Comparison of ENCODE assay signal across 11 mouse cellular contexts in genomic region chr11:96713210-96714005, GRCm38 (mm10).
DNase-seq lines count a peak whose midpoint lies in the region; ATAC-seq lines count a peak whose summit lies in the region.
"Had no signal": no experiment of that assay in that cellular context is flagged by ENCODE, and none has a peak within 500 bp of the region (broad histone marks: within the 10 kb centered on the region; RNA-seq: fewer than 3 reads in every experiment).

No protein-coding gene starts in this region.

- H3K27me3 ChIP-seq in limb, embryonic 13.5 days: peaks cover 8% of the 10 kb centered on the region; the same call in 1 of the 2 replicates
- H3K27me3 ChIP-seq in limb, embryonic 10.5 days (ENCODE audit: low read depth, poor library complexity, severe bottlenecking): peaks cover 4% of the 10 kb centered on the region
- H3K27me3 ChIP-seq in forebrain, embryonic 16.5 days (replicated peaks; ENCODE audit: control insufficient read depth, insufficient read depth, low read length): no peaks in the 10 kb centered on the region
- no peaks in the 10 kb centered on the region for H3K27me3 ChIP-seq in neural tube, embryonic 13.5 days

- H3K9ac ChIP-seq in limb, embryonic 13.5 days: no peak overlapping the region
- H3K9ac ChIP-seq in forebrain, embryonic 16.5 days (replicated peaks; ENCODE audit: low read depth, low read length): no peak overlapping the region
- H3K9ac ChIP-seq in neural tube, embryonic 13.5 days: no peak overlapping the region
- H3K9ac ChIP-seq: intestine, embryonic 15.5 days had no signal

- no peaks in the 10 kb centered on the region for H3K36me3 ChIP-seq in limb, embryonic 13.5 days
- no peaks in the 10 kb centered on the region for H3K36me3 ChIP-seq in limb, embryonic 10.5 days
- H3K36me3 ChIP-seq in forebrain, embryonic 16.5 days (ENCODE audit: control insufficient read depth, insufficient read depth): no peaks in the 10 kb centered on the region
- H3K36me3 ChIP-seq in neural tube, embryonic 13.5 days: no peaks in the 10 kb centered on the region
- H3K36me3 ChIP-seq: intestine, embryonic 15.5 days had no signal

- H3K4me1 ChIP-seq in limb, embryonic 13.5 days: peaks cover 17% of the 10 kb centered on the region; the same call in 1 of the 2 replicates
- peaks cover 21% of the 10 kb centered on the region for H3K4me1 ChIP-seq in limb, embryonic 10.5 days
- H3K4me1 ChIP-seq in forebrain, embryonic 16.5 days (replicated peaks; ENCODE audit: control insufficient read depth, insufficient read depth, low read length): peaks cover 5% of the 10 kb centered on the region
- peaks cover 55% of the 10 kb centered on the region for H3K4me1 ChIP-seq in neural tube, embryonic 13.5 days (replicated peaks)
- H3K4me1 ChIP-seq: intestine, embryonic 15.5 days had no signal

- no peak overlapping the region for H3K4me3 ChIP-seq in limb, embryonic 13.5 days
- no peak overlapping the region for H3K4me3 ChIP-seq in limb, embryonic 10.5 days
- H3K4me3 ChIP-seq in forebrain, embryonic 16.5 days (replicated peaks; ENCODE audit: low read length): no peak overlapping the region
- no peak overlapping the region for H3K4me3 ChIP-seq in neural tube, embryonic 13.5 days
- H3K4me3 ChIP-seq: intestine, embryonic 15.5 days had no signal

- H3K9me3 ChIP-seq in limb, embryonic 13.5 days: no peaks in the 10 kb centered on the region
- no peaks in the 10 kb centered on the region for H3K9me3 ChIP-seq in limb, embryonic 10.5 days (replicated peaks)
- no peaks in the 10 kb centered on the region for H3K9me3 ChIP-seq in forebrain, embryonic 16.5 days (ENCODE audit: control insufficient read depth, low read length)
- H3K9me3 ChIP-seq in neural tube, embryonic 13.5 days: no peaks in the 10 kb centered on the region
- H3K9me3 ChIP-seq: intestine, embryonic 15.5 days had no signal

- H3K27ac ChIP-seq in limb, embryonic 13.5 days: no peak overlapping the region
- H3K27ac ChIP-seq in limb, embryonic 10.5 days: no peak overlapping the region
- no peak overlapping the region for H3K27ac ChIP-seq in forebrain, embryonic 16.5 days (ENCODE audit: low read length)
- H3K27ac ChIP-seq in neural tube, embryonic 13.5 days (replicated peaks): peak overlapping the region; percentile 89
- H3K27ac ChIP-seq: intestine, embryonic 15.5 days had no signal

- peak; percentile 45 to 50 for DNase-seq in cerebellum, postnatal 10 days
- DNase-seq in cerebellum, adult 8-10 months: no peak
- no peak for DNase-seq in limb, embryonic 10.5 days (ENCODE audit: low spot score)
- no peak for DNase-seq in gastrocnemius, postnatal 25 days
- DNase-seq: cerebellum, adult 2 months; right cerebral cortex, postnatal 4 days had no signal

- 57% methylated on average over 18 of the region's 18 CpGs for WGBS in limb, embryonic 13.5 days
- WGBS in limb, embryonic 10.5 days: 66% methylated on average over 18 of the region's 18 CpGs
- 40% methylated on average over 18 of the region's 18 CpGs for WGBS in forebrain, embryonic 16.5 days
- WGBS in neural tube, embryonic 13.5 days: 44% methylated on average over 18 of the region's 18 CpGs

- ATAC-seq in limb, embryonic 13.5 days (ENCODE audit: low FRiP score, low read depth): no peak
- no peak for ATAC-seq in forebrain, embryonic 16.5 days
- ATAC-seq in neural tube, embryonic 13.5 days (ENCODE audit: low read depth): peak; percentile 60
- ATAC-seq in megakaryocyte-erythroid progenitor cell, adult 5-6 weeks (replicated peaks; ENCODE audit: low FRiP score, low TSS enrichment, poor library complexity, severe bottlenecking): no peak
- ATAC-seq: intestine, embryonic 15.5 days had no signal

- peak overlapping the region; percentile 21; the same call in 1 of the 2 replicates for H3K4me2 ChIP-seq in limb, embryonic 13.5 days (replicated peaks)
- peak overlapping the region; percentile 26; the same call in 1 of the 2 replicates for H3K4me2 ChIP-seq in forebrain, embryonic 16.5 days (ENCODE audit: low read length)
- peak overlapping the region; percentile 26 for H3K4me2 ChIP-seq in neural tube, embryonic 13.5 days
- H3K4me2 ChIP-seq: intestine, embryonic 15.5 days had no signal

Comparison
In these comparisons a context has a peak if more than half of its experiments do, and no peak if none do; other contexts are left out.
1. DNase-seq: peak in cerebellum, postnatal 10 days (2 of 2); none in cerebellum, adult 8-10 months (single experiment), limb, embryonic 10.5 days (single experiment) and gastrocnemius, postnatal 25 days (single experiment).
2. Peak in every context shown above with its lines, with median percentiles within 50 percentile points of each other: H3K4me2 ChIP-seq.